Mouse (Mus musculus): Measurements from ENCODE around the gene Ube2t. TPM values are rescaled to one million over a fixed set of nuclear protein-coding genes. Genes with fewer than 3 reads are reported as not detected.

Ube2t gene
- polyA plus RNA-seq, 1 experiment from 2014 or later: 17.0 TPM

GRCm38 (mm10) chr1:135019087-135019774 lies 56.9 kb downstream of the Ube2t start:
- Histone ChIP-seq H3K4me2 (no peak overlapping the region), H3K27me3 (peaks cover 5% of the 10 kb centered on the region; the same call in 1 of the 2 replicates), H3K27ac (no peak overlapping the region), H3K4me1 (replicated peaks) (peaks cover 45% of the 10 kb centered on the region), H3K9me3 (no peaks in the 10 kb centered on the region), H3K9ac (no peak overlapping the region), H3K4me3 (no peak overlapping the region), H3K36me3 (no peaks in the 10 kb centered on the region)
- ATAC-seq (ENCODE audit: low FRiP score): no peak
- WGBS: 28% methylated on average over 13 of the region's 13 CpGs

- H3K4me1 ChIP-seq (replicated peaks): peaks cover 41% of the 10 kb centered on the region
- H3K4me3 ChIP-seq: no peak overlapping the region
- H3K4me2 ChIP-seq: no peak overlapping the region
- no peaks in the 10 kb centered on the region for H3K36me3 ChIP-seq
- peaks cover 5% of the 10 kb centered on the region; the same call in 1 of the 2 replicates for H3K27me3 ChIP-seq
- H3K9me3 ChIP-seq: no peaks in the 10 kb centered on the region
- H3K27ac ChIP-seq: no peak overlapping the region
- WGBS: 72% methylated on average over 4 of the region's 4 CpGs
- ATAC-seq (ENCODE audit: low FRiP score): no peak
- no peak overlapping the region for H3K9ac ChIP-seq
These were observed 57.4 kb downstream of the Ube2t start for GRCm38 (mm10) chr1:135019775-135020167.

GRCm38 (mm10) chr1:135020281-135020940 lies 58.0 kb downstream of the Ube2t start:
- H3K27me3 ChIP-seq: peaks cover 5% of the 10 kb centered on the region; the same call in 1 of the 2 replicates
- no peaks in the 10 kb centered on the region for H3K9me3 ChIP-seq
- H3K9ac ChIP-seq: no peak overlapping the region
- peaks cover 36% of the 10 kb centered on the region for H3K4me1 ChIP-seq (replicated peaks)
- no peak overlapping the region for H3K4me2 ChIP-seq
- no peak overlapping the region for H3K4me3 ChIP-seq
- ATAC-seq (ENCODE audit: low FRiP score): no peak
- WGBS: 85% methylated on average over 5 of the region's 5 CpGs
- H3K27ac ChIP-seq: no peak overlapping the region
- no peaks in the 10 kb centered on the region for H3K36me3 ChIP-seq

- 23% methylated on average over 5 of the region's 5 CpGs for WGBS
- H3K9ac ChIP-seq: no peak overlapping the region
- H3K4me2 ChIP-seq: no peak overlapping the region
- H3K4me3 ChIP-seq: no peak overlapping the region
- H3K4me1 ChIP-seq (replicated peaks): peaks cover 36% of the 10 kb centered on the region
- H3K36me3 ChIP-seq: no peaks in the 10 kb centered on the region
- H3K9me3 ChIP-seq: no peaks in the 10 kb centered on the region
- no peak overlapping the region for H3K27ac ChIP-seq
- ATAC-seq (ENCODE audit: low FRiP score): peak; percentile 59; the same call in 1 of the 2 replicates
- peaks cover 8% of the 10 kb centered on the region; the same call in 1 of the 2 replicates for H3K27me3 ChIP-seq
These were observed 58.6 kb downstream of the Ube2t start for GRCm38 (mm10) chr1:135020970-135021369.

- Histone ChIP-seq H3K9ac (no peak overlapping the region), H3K27me3 (peaks cover 8% of the 10 kb centered on the region; the same call in 1 of the 2 replicates), H3K9me3 (no peaks in the 10 kb centered on the region), H3K4me2 (no peak overlapping the region), H3K27ac (no peak overlapping the region), H3K36me3 (no peaks in the 10 kb centered on the region), H3K4me3 (no peak overlapping the region), H3K4me1 (replicated peaks) (peaks cover 36% of the 10 kb centered on the region)
- 81% methylated on average over 5 of the region's 5 CpGs for WGBS
- no peak for ATAC-seq (ENCODE audit: low FRiP score)
These were observed 59.6 kb downstream of the Ube2t start for GRCm38 (mm10) chr1:135021936-135022335.

- no peaks in the 10 kb centered on the region for H3K36me3 ChIP-seq
- no peak for ATAC-seq (ENCODE audit: low FRiP score)
- no peak overlapping the region for H3K27ac ChIP-seq
- H3K4me3 ChIP-seq: no peak overlapping the region
- peaks cover 6% of the 10 kb centered on the region; the same call in 1 of the 2 replicates for H3K27me3 ChIP-seq
- 0 out of 2 replicates have a peak, but pooled peaks cover 8% of the 10 kb centered on the region for H3K9me3 ChIP-seq
- H3K4me1 ChIP-seq (replicated peaks): peaks cover 32% of the 10 kb centered on the region
- WGBS: 83% methylated on average over 1 of the region's 1 CpGs
- H3K9ac ChIP-seq: no peak overlapping the region
- H3K4me2 ChIP-seq: no peak overlapping the region
These were observed 61.2 kb downstream of the Ube2t start for GRCm38 (mm10) chr1:135023583-135023982.

Other genes starting within 250 kb of the Ube2t start
- gene Ppp1r12b, start 6.6 kb upstream of the Ube2t start, polyA plus RNA-seq (2015; fragmentation: Nextera tagmentation; extraction: Ambion mirVana): 12.4 and 14.9 TPM in 2 replicates
- gene Lgr6, start 142.7 kb downstream of the Ube2t start, polyA plus RNA-seq (2015; fragmentation: Nextera tagmentation; extraction: Ambion mirVana): 0.47 and 0.92 TPM in 2 replicates
- gene Ptpn7, start 170.1 kb downstream of the Ube2t start, polyA plus RNA-seq (2015; fragmentation: Nextera tagmentation; extraction: Ambion mirVana): 0.62 and 0.88 TPM in 2 replicates
- gene Arl8a, start 184.3 kb downstream of the Ube2t start, polyA plus RNA-seq (2015; fragmentation: Nextera tagmentation; extraction: Ambion mirVana): 284 and 285 TPM in 2 replicates
- gene Gpr37l1, start 205.1 kb downstream of the Ube2t start, polyA plus RNA-seq (2015; fragmentation: Nextera tagmentation; extraction: Ambion mirVana): 0.35 and 0.41 TPM in 2 replicates

Data from hindbrain, embryonic 13.5 days (tissue).